Mouse (Mus musculus): ENCODE measurements around the gene Olfr223.

DNA sequence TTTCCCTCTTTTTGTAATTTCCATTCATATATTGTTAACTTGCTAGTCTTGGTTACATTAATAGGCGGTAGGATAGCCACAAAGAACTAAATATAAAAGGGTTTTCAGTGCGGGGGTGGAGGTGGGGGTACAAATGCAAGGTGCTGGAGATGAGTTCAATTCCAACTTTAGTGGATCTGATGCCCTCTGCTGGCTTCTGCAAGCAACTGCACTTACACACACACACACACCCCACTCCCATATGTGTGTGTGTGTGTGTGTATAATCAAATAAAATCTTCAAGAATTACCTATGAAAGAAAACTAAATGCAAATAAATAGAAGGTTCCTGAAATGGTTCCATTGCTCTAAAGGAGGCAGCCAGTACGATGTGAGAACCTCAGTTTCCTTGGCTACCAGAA lies 23.8 kb downstream of the Olfr223 start:
- TF ChIP-seq CTCF (IDR thresholded peaks at IDR 0.05; ENCODE audit: borderline replicate concordance, control insufficient read depth, extremely low read depth, insufficient read depth, low read length, poor library complexity) = no peak
- no peak for TF ChIP-seq POLR2A (IDR thresholded peaks at IDR 0.05; ENCODE audit: control insufficient read depth, extremely low read depth, insufficient read depth, low read length, poor library complexity)
